In genomic region chr6:7038087-7038486, GRCm38 (mm10) we compare ENCODE assay signal across 33 mouse cellular contexts.
"Had no signal": no experiment of that assay in that cellular context is flagged by ENCODE, and none has a peak within 500 bp of the region (broad histone marks: within the 10 kb centered on the region; RNA-seq: fewer than 3 reads in every experiment).

No protein-coding gene starts in this region.

- H3K36me3 ChIP-seq: heart, embryonic 15.5 days; hindbrain, embryonic 12.5 days; hindbrain, embryonic 15.5 days; intestine, embryonic 15.5 days; kidney, embryonic 15.5 days had no signal

- H3K27ac ChIP-seq: heart, embryonic 13.5 days; heart, embryonic 15.5 days; hindbrain, embryonic 12.5 days; hindbrain, embryonic 13.5 days; hindbrain, embryonic 14.5 days; hindbrain, embryonic 15.5 days; hindbrain, postnatal 0 days; intestine, embryonic 15.5 days; kidney, embryonic 15.5 days; kidney, postnatal 0 days; layer of hippocampus, adult 2 months; left cerebral cortex, adult 2 months had no signal

- H3K9ac ChIP-seq: heart, embryonic 12.5 days; heart, embryonic 13.5 days; heart, embryonic 15.5 days; hindbrain, embryonic 12.5 days; hindbrain, embryonic 13.5 days; hindbrain, embryonic 14.5 days; hindbrain, embryonic 15.5 days; intestine, embryonic 15.5 days; kidney, embryonic 15.5 days had no signal

- DNase-seq: heart, postnatal 10 days; heart, postnatal 14 days; heart, postnatal 36 days; heart, postnatal 4 days; kidney, adult 11 months; kidney, adult 18-20 months; kidney, adult 2 months; kidney, adult 8-10 months; kidney, adult 9 months; kidney, postnatal 10 days; kidney, postnatal 14 days; kidney, postnatal 25 days; kidney, postnatal 36 days; kidney, postnatal 4 days; layer of hippocampus, adult 9-11 months; layer of hippocampus, postnatal 36 days had no signal

- ATAC-seq: hindbrain, embryonic 16.5 days; hindbrain, postnatal 0 days; inflammation-experienced regulatory T-cells, adult 6 months; intestine, embryonic 15.5 days; intestine, embryonic 16.5 days; intestine, postnatal 0 days had no signal

- H3K9me3 ChIP-seq: heart, embryonic 12.5 days; heart, embryonic 13.5 days; heart, embryonic 15.5 days; hindbrain, embryonic 12.5 days; hindbrain, embryonic 13.5 days; hindbrain, embryonic 15.5 days; intestine, embryonic 15.5 days; kidney, embryonic 15.5 days had no signal

- H3K4me3 ChIP-seq: heart, embryonic 12.5 days; heart, embryonic 13.5 days; heart, embryonic 15.5 days; hindbrain, embryonic 12.5 days; hindbrain, embryonic 13.5 days; hindbrain, embryonic 15.5 days; intestine, embryonic 15.5 days; kidney, embryonic 15.5 days; layer of hippocampus, adult 2 months; left cerebral cortex, adult 2 months had no signal

- H3K4me1 ChIP-seq: heart, embryonic 12.5 days; heart, embryonic 13.5 days; heart, embryonic 15.5 days; hindbrain, embryonic 12.5 days; hindbrain, embryonic 13.5 days; hindbrain, embryonic 15.5 days; intestine, embryonic 15.5 days; kidney, embryonic 15.5 days had no signal

- H3K27me3 ChIP-seq: heart, embryonic 12.5 days; heart, embryonic 13.5 days; heart, embryonic 15.5 days; hindbrain, embryonic 12.5 days; hindbrain, embryonic 13.5 days; hindbrain, embryonic 15.5 days; intestine, embryonic 15.5 days; kidney, embryonic 15.5 days had no signal
